Mouse (Mus musculus): ENCODE results near the gene Rps16.

The Rps16 gene

GRCm38 (mm10) chr7:28373131-28373581 lies 22.7 kb downstream of the Rps16 start:
- DNase-seq (ENCODE audit: low spot score in 2 of 2) = peak; percentile 62 to 76

- no peak for DNase-seq (ENCODE audit: low spot score in 2 of 2)
Observed at GRCm38 (mm10) chr7:28373891-28374495, 23.5 kb downstream of the Rps16 start.

GRCm38 (mm10) chr7:28374647-28375046 lies 24.2 kb downstream of the Rps16 start:
- DNase-seq (ENCODE audit: low spot score in 2 of 2) = no peak

- DNase-seq (ENCODE audit: low spot score in 2 of 2) = peak; percentile 91 to 93
Observed at GRCm38 (mm10) chr7:28375176-28375921, 24.9 kb downstream of the Rps16 start.

GRCm38 (mm10) chr7:28376011-28376771 lies 25.7 kb downstream of the Rps16 start:
- peak; percentile 72 to 76 for DNase-seq (ENCODE audit: low spot score in 2 of 2)

- no peak for DNase-seq (ENCODE audit: low spot score in 2 of 2)
Observed at GRCm38 (mm10) chr7:28377190-28378065, 27.0 kb downstream of the Rps16 start.

GRCm38 (mm10) chr7:28378066-28378690 lies 27.7 kb downstream of the Rps16 start:
- DNase-seq (ENCODE audit: low spot score in 2 of 2) = peak in 1 of 2 experiments; percentile 64

- peak; percentile 93 to 97 for DNase-seq (ENCODE audit: low spot score in 2 of 2)
Observed at GRCm38 (mm10) chr7:28378769-28379651, 28.6 kb downstream of the Rps16 start.

GRCm38 (mm10) chr7:28380237-28381016 lies 30.0 kb downstream of the Rps16 start, which contains the start of gene Zfp36:
TSS of gene Zfp36 (minus strand) at chr7:28380253.
- DNase-seq (ENCODE audit: low spot score in 2 of 2) = no peak

GRCm38 (mm10) chr7:28381017-28381790 lies 30.8 kb downstream of the Rps16 start:
- peak; percentile 79 to 80 for DNase-seq (ENCODE audit: low spot score in 2 of 2)

- peak; percentile 83 to 87 for DNase-seq (ENCODE audit: low spot score in 2 of 2)
Observed at GRCm38 (mm10) chr7:28381938-28382337, 31.5 kb downstream of the Rps16 start.

- DNase-seq (ENCODE audit: low spot score in 2 of 2) = no peak
Observed at GRCm38 (mm10) chr7:28382347-28382951, 32.0 kb downstream of the Rps16 start.

- no peak for DNase-seq (ENCODE audit: low spot score in 2 of 2)
Observed at GRCm38 (mm10) chr7:28382981-28383396, 32.5 kb downstream of the Rps16 start.

- DNase-seq (ENCODE audit: low spot score in 2 of 2) = no peak
Observed at GRCm38 (mm10) chr7:28383606-28384005, 33.2 kb downstream of the Rps16 start.

GRCm38 (mm10) chr7:28384162-28384561 lies 33.7 kb downstream of the Rps16 start:
- no peak for DNase-seq (ENCODE audit: low spot score in 2 of 2)

- DNase-seq (ENCODE audit: low spot score in 2 of 2) = no peak
Observed at GRCm38 (mm10) chr7:28385196-28385595, 34.7 kb downstream of the Rps16 start.

- no peak for DNase-seq (ENCODE audit: low spot score in 2 of 2)
Observed at GRCm38 (mm10) chr7:28386007-28386406, 35.6 kb downstream of the Rps16 start.

- DNase-seq (ENCODE audit: low spot score in 2 of 2) = peak; percentile 73 to 89
Observed at GRCm38 (mm10) chr7:28386462-28386861, 36.0 kb downstream of the Rps16 start.
